Mouse (Mus musculus) CD4-positive, CD25-positive, alpha-beta regulatory T cell (primary cell): ENCODE results near the gene Cep350. TPM values are rescaled to one million over a fixed set of nuclear protein-coding genes. Genes with fewer than 3 reads are reported as not detected.

Experiments
- polyA plus RNA-seq: library from polyadenylated mRNA; unstranded; fragments of 100-300 nt; shearing (Covaris generic); gene quantifications from one replicate; pipeline ENCODE4 v1.2.1, GENCODE M21; 2017

The Cep350 gene
- polyA plus RNA-seq, result 66.2 TPM

DNA sequence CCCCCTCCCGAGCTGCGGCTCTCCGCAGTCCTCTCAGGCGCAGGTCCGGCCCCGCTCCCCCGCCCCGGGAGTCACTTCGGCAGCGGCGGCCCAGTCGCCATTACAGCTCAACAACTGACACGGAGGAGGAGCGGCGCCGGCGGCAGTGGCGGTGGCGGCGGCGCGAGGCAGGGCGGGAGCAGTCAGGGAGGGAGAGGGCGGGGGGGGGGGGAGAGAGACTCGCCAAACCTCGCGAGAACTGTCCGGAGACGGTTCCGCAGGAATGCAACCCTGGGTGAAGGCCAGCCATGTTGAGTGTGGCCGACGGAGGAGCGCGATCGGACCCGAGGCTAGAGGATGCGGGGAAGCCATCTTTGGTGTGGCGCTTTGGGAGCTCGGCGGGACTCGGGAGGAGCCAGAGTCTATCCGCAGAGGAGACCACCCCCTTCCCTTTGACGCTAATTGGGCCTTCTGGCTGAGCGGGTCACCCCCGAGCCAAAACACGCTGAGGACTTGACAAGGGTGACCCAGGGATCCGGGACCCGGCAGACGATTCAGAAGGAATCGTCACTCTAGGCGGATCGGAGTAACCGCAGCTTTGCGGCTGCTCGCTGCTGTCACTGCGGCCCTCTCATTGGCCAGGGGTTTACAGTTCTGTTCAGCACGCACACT, at the start of gene Cep350:
Gene Cep350, minus strand, starts transcription at position 188 of the 651 bp plus-strand sequence.

DNA sequence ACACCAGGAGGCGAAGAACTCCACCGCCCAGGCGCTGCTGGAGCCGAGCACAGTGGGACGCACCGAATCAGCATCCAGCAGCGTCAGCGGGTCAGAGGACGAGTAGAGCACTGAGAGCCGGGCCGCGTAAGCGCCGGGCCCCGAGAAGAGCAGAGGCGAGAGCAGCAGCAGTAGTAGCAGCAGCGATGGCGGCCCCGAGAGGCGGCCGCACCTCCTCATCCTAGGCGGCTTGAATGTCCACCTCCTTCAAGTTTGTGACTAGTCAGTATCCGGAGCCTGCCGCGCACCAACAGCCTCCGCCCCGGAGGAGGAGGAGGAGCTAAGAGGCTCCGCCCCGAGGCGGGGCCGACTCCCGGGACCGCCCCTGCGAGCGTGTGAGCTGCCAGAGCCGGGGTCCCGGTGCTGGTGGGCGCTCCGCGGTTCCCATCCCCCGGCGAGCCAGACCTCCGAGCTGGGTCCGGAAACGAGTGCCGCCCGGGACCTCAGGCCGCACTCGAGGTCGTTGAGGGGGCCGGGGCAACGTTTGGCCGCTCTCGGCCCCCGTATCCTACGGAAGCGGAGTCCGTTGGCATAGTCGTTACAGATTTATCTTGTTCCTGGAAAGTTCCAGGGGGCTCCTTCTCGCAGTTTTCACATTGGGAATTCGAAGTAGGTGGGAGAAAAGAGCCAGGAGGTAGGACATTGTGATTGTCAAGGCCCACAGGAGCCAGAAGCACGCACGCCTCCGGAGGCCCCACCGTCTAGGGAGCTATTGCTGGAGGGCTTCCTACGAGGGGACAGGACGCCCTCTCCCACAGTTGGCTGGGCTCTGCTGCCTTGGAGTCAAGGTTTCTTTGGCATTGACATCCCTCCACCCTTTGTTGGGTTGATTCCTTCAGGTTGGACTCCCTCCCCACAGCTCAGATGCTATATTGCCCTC, 160.2 kb downstream of the Cep350 start, which contains the start of gene Qsox1:
Gene Qsox1, minus strand, starts transcription at position 309 of the 919 bp plus-strand sequence.

Other genes starting within 250 kb of the Cep350 start
- 0.12 TPM for gene Lhx4, start 221.6 kb downstream of the Cep350 start, polyA plus RNA-seq
- gene Qsox1, start 160.4 kb downstream of the Cep350 start, polyA plus RNA-seq, result 53.4 TPM
- 44.5 TPM for gene Tor1aip2, start 62.1 kb upstream of the Cep350 start, polyA plus RNA-seq
- 76.0 TPM for gene Tor1aip1, start 63.2 kb upstream of the Cep350 start, polyA plus RNA-seq
- gene Fam163a, start 231.8 kb upstream of the Cep350 start, polyA plus RNA-seq, result not detected